Mouse (Mus musculus) brain, embryonic 14.5 days (tissue): ENCODE measurements around the gene Asap3.

Experiments
- CTCF ChIP-seq: fragments of 200-500 bp; IDR thresholded peaks from 2 replicates; pipeline ENCODE4 v1.5.1; 2012; ENCODE audit warnings: inconsistent platforms, mild to moderate bottlenecking, moderate library complexity, borderline replicate concordance; ENCODE audit not compliant: insufficient read depth, insufficient read length; ENCODE audit errors: extremely low read depth
- POLR2A ChIP-seq: fragments of 200-500 bp; IDR thresholded peaks from 2 replicates; pipeline ENCODE4 v1.6.1; 2012; ENCODE audit warnings: mild to moderate bottlenecking, inconsistent platforms, borderline replicate concordance; ENCODE audit not compliant: poor library complexity, insufficient read depth, insufficient read length, severe bottlenecking; ENCODE audit errors: extremely low read depth

DNA sequence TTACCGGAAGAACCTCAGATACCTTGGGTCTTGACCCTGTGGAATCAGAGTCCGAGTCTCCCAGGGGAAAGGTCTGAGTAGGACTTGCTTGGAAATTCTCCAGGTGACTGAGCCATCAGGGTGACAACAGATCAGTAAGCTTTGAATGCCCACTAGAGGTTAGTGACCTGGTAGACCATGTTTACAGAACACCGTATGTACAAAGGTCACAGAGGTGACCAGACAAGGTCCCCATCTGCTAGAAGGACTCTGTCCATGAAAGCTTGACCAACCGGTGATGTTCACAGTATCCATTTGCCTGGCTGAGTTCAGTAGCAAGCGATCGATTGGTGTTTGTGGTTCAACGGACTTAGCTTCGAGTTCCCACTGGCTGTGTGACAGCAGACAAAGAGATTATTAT, 8.7 kb downstream of the Asap3 start:
- TF ChIP-seq CTCF (no peak), POLR2A (no peak)
